Mouse (Mus musculus): ENCODE measurements around the gene H2-D1. TPM values are rescaled to one million over a fixed set of nuclear protein-coding genes. Genes with fewer than 3 reads are reported as not detected.

Gene H2-D1
- polyA plus RNA-seq, 1 experiment = 72.6 TPM

- no peak overlapping the region for H3K4me3 ChIP-seq (ENCODE audit: insufficient read depth, low read length)
- TF ChIP-seq CTCF (IDR thresholded peaks at IDR 0.05; ENCODE audit: extremely low read depth, insufficient read depth, low read length) = no peak
- no peak for TF ChIP-seq POLR2A (IDR thresholded peaks at IDR 0.05; ENCODE audit: extremely low read depth, insufficient read depth, low read length)
- no peak overlapping the region for H3K27ac ChIP-seq (ENCODE audit: insufficient read depth, low read length)
- peaks cover 6% of the 10 kb centered on the region; the same call in 1 of the 2 replicates for H3K4me1 ChIP-seq (ENCODE audit: control insufficient read depth, insufficient read depth, low read length)
Observed at GRCm38 (mm10) chr17:35247144-35247543, 15.4 kb upstream of the H2-D1 start.

GRCm38 (mm10) chr17:35248986-35249385 lies 13.5 kb upstream of the H2-D1 start:
- TF ChIP-seq POLR2A (IDR thresholded peaks at IDR 0.05; ENCODE audit: extremely low read depth, insufficient read depth, low read length) (no peak), CTCF (IDR thresholded peaks at IDR 0.05; ENCODE audit: extremely low read depth, insufficient read depth, low read length) (no peak)
- no peak overlapping the region for H3K4me3 ChIP-seq (ENCODE audit: insufficient read depth, low read length)
- H3K27ac ChIP-seq (ENCODE audit: insufficient read depth, low read length) = no peak overlapping the region
- peaks cover 4% of the 10 kb centered on the region; the same call in 1 of the 2 replicates for H3K4me1 ChIP-seq (ENCODE audit: control insufficient read depth, insufficient read depth, low read length)

- no peak overlapping the region for H3K27ac ChIP-seq (ENCODE audit: insufficient read depth, low read length)
- no peaks in the 10 kb centered on the region for H3K4me1 ChIP-seq (ENCODE audit: control insufficient read depth, insufficient read depth, low read length)
- no peak overlapping the region for H3K4me3 ChIP-seq (ENCODE audit: insufficient read depth, low read length)
- TF ChIP-seq POLR2A (IDR thresholded peaks at IDR 0.05; ENCODE audit: extremely low read depth, insufficient read depth, low read length) (no peak), CTCF (IDR thresholded peaks at IDR 0.05; ENCODE audit: extremely low read depth, insufficient read depth, low read length) (no peak)
Observed at GRCm38 (mm10) chr17:35249451-35250197, 12.9 kb upstream of the H2-D1 start.

GRCm38 (mm10) chr17:35250348-35251120 lies 12.0 kb upstream of the H2-D1 start:
- H3K27ac ChIP-seq (ENCODE audit: insufficient read depth, low read length) = no peak overlapping the region
- no peaks in the 10 kb centered on the region for H3K4me1 ChIP-seq (ENCODE audit: control insufficient read depth, insufficient read depth, low read length)
- 0 out of 2 replicates have a peak, but pooled peaks have one; percentile 12 for TF ChIP-seq POLR2A (IDR thresholded peaks at IDR 0.05; ENCODE audit: extremely low read depth, insufficient read depth, low read length)
- no peak for TF ChIP-seq CTCF (IDR thresholded peaks at IDR 0.05; ENCODE audit: extremely low read depth, insufficient read depth, low read length)
- H3K4me3 ChIP-seq (ENCODE audit: insufficient read depth, low read length) = no peak overlapping the region

- Histone ChIP-seq H3K4me1 (ENCODE audit: control insufficient read depth, insufficient read depth, low read length) (no peaks in the 10 kb centered on the region), H3K27ac (ENCODE audit: insufficient read depth, low read length) (no peak overlapping the region), H3K4me3 (ENCODE audit: insufficient read depth, low read length) (no peak overlapping the region)
- TF ChIP-seq CTCF (IDR thresholded peaks at IDR 0.05; ENCODE audit: extremely low read depth, insufficient read depth, low read length) (no peak), POLR2A (IDR thresholded peaks at IDR 0.05; ENCODE audit: extremely low read depth, insufficient read depth, low read length) (no peak)
Observed at GRCm38 (mm10) chr17:35251162-35251719, 11.3 kb upstream of the H2-D1 start.

- TF ChIP-seq POLR2A (IDR thresholded peaks at IDR 0.05; ENCODE audit: extremely low read depth, insufficient read depth, low read length) = no peak
- no peak for TF ChIP-seq CTCF (IDR thresholded peaks at IDR 0.05; ENCODE audit: extremely low read depth, insufficient read depth, low read length)
- Histone ChIP-seq H3K4me3 (ENCODE audit: insufficient read depth, low read length) (no peak overlapping the region), H3K4me1 (ENCODE audit: control insufficient read depth, insufficient read depth, low read length) (no peaks in the 10 kb centered on the region), H3K27ac (ENCODE audit: insufficient read depth, low read length) (no peak overlapping the region)
Observed at GRCm38 (mm10) chr17:35251981-35252380, 10.5 kb upstream of the H2-D1 start.

GRCm38 (mm10) chr17:35252619-35253292 lies 9.8 kb upstream of the H2-D1 start:
- H3K4me1 ChIP-seq (ENCODE audit: control insufficient read depth, insufficient read depth, low read length) = no peaks in the 10 kb centered on the region
- no peak overlapping the region for H3K4me3 ChIP-seq (ENCODE audit: insufficient read depth, low read length)
- no peak for TF ChIP-seq CTCF (IDR thresholded peaks at IDR 0.05; ENCODE audit: extremely low read depth, insufficient read depth, low read length)
- no peak for TF ChIP-seq POLR2A (IDR thresholded peaks at IDR 0.05; ENCODE audit: extremely low read depth, insufficient read depth, low read length)
- no peak overlapping the region for H3K27ac ChIP-seq (ENCODE audit: insufficient read depth, low read length)

GRCm38 (mm10) chr17:35253293-35254093 lies 9.0 kb upstream of the H2-D1 start:
- Histone ChIP-seq H3K27ac (ENCODE audit: insufficient read depth, low read length) (no peak overlapping the region), H3K4me1 (ENCODE audit: control insufficient read depth, insufficient read depth, low read length) (no peaks in the 10 kb centered on the region), H3K4me3 (ENCODE audit: insufficient read depth, low read length) (no peak overlapping the region)
- TF ChIP-seq POLR2A (IDR thresholded peaks at IDR 0.05; ENCODE audit: extremely low read depth, insufficient read depth, low read length) (no peak), CTCF (IDR thresholded peaks at IDR 0.05; ENCODE audit: extremely low read depth, insufficient read depth, low read length) (no peak)
